Comparison of ENCODE assay signal across 8 mouse cellular contexts in genomic region chr15:103167042-103167615, GRCm38 (mm10). TPM values are rescaled to one million over a fixed set of nuclear protein-coding genes. Genes with fewer than 3 reads are reported as not detected.
A peak's percentile ranks its signal among the peaks of the same experiment; 100 is the strongest.
DNase-seq lines count a peak whose midpoint lies in the region; ATAC-seq lines count a peak whose summit lies in the region.

TSS of gene Smug1 (minus strand) at chr15:103167092.

- H3K9ac ChIP-seq in lung, embryonic 16.5 days (ENCODE audit: low read length): no peak within 1 kb of the TSS
- H3K9ac ChIP-seq in forebrain, embryonic 11.5 days (ENCODE audit: low read length): no peak within 1 kb of the TSS
- peak within 1 kb of the TSS; percentile 74 for H3K9ac ChIP-seq in hindbrain, embryonic 13.5 days
- H3K9ac ChIP-seq in midbrain, embryonic 15.5 days: no peak within 1 kb of the TSS

- WGBS in lung, embryonic 16.5 days: 30% methylated on average over 6 of the region's 6 CpGs
- 25% methylated on average over 6 of the region's 6 CpGs for WGBS in forebrain, embryonic 11.5 days
- WGBS in hindbrain, embryonic 13.5 days: 35% methylated on average over 6 of the region's 6 CpGs
- WGBS in midbrain, embryonic 15.5 days: 31% methylated on average over 6 of the region's 6 CpGs

- H3K36me3 ChIP-seq in lung, embryonic 16.5 days (ENCODE audit: control insufficient read depth, insufficient read depth, low read length): no peaks in the 10 kb centered on the region
- no peaks in the 10 kb centered on the region for H3K36me3 ChIP-seq in forebrain, embryonic 11.5 days (ENCODE audit: control insufficient read depth, insufficient read depth, low read length)
- H3K36me3 ChIP-seq in hindbrain, embryonic 13.5 days: no peaks in the 10 kb centered on the region
- H3K36me3 ChIP-seq in midbrain, embryonic 15.5 days (replicated peaks): no peaks in the 10 kb centered on the region

- no peak within 1 kb of the TSS for H3K4me3 ChIP-seq in lung, embryonic 16.5 days (ENCODE audit: low read length)
- no peak within 1 kb of the TSS for H3K4me3 ChIP-seq in forebrain, embryonic 11.5 days (ENCODE audit: low read depth, low read length)
- H3K4me3 ChIP-seq in hindbrain, embryonic 13.5 days: peak within 1 kb of the TSS; percentile 27
- H3K4me3 ChIP-seq in midbrain, embryonic 15.5 days: no peak within 1 kb of the TSS

- H3K4me2 ChIP-seq in lung, embryonic 16.5 days (ENCODE audit: low read depth, low read length): no peak within 1 kb of the TSS
- no peak within 1 kb of the TSS for H3K4me2 ChIP-seq in forebrain, embryonic 11.5 days (ENCODE audit: low read depth, low read length, severe bottlenecking)
- H3K4me2 ChIP-seq in hindbrain, embryonic 13.5 days: peak within 1 kb of the TSS; percentile 90
- H3K4me2 ChIP-seq in midbrain, embryonic 15.5 days: no peak within 1 kb of the TSS

- H3K4me1 ChIP-seq in lung, embryonic 16.5 days (replicated peaks; ENCODE audit: control insufficient read depth, insufficient read depth, low read length): peaks cover 22% of the 10 kb centered on the region
- H3K4me1 ChIP-seq in forebrain, embryonic 11.5 days (replicated peaks; ENCODE audit: control insufficient read depth, insufficient read depth, low read length): peaks cover 16% of the 10 kb centered on the region
- H3K4me1 ChIP-seq in hindbrain, embryonic 13.5 days (replicated peaks): peaks cover 95% of the 10 kb centered on the region
- peaks cover 43% of the 10 kb centered on the region for H3K4me1 ChIP-seq in midbrain, embryonic 15.5 days

- H3K27ac ChIP-seq in lung, embryonic 16.5 days (ENCODE audit: low read length): no peak within 1 kb of the TSS
- no peak within 1 kb of the TSS for H3K27ac ChIP-seq in forebrain, embryonic 11.5 days (ENCODE audit: low read depth, low read length)
- peak within 1 kb of the TSS; percentile 89 for H3K27ac ChIP-seq in hindbrain, embryonic 13.5 days
- H3K27ac ChIP-seq in midbrain, embryonic 15.5 days: no peak within 1 kb of the TSS

- peaks cover 60% of the 10 kb centered on the region for H3K27me3 ChIP-seq in lung, embryonic 16.5 days (ENCODE audit: control insufficient read depth, insufficient read depth, low read depth, low read length)
- peaks cover 61% of the 10 kb centered on the region for H3K27me3 ChIP-seq in forebrain, embryonic 11.5 days (ENCODE audit: control insufficient read depth, insufficient read depth, low read length)
- peaks cover 62% of the 10 kb centered on the region for H3K27me3 ChIP-seq in hindbrain, embryonic 13.5 days
- H3K27me3 ChIP-seq in midbrain, embryonic 15.5 days (replicated peaks): peaks cover 51% of the 10 kb centered on the region

- no peak for DNase-seq in lung, postnatal 10 days
- no peak for DNase-seq in forebrain, embryonic 11.5 days (ENCODE audit: low spot score)
- DNase-seq in spleen, postnatal 10 days (ENCODE audit: low spot score in 2 of 2): no peak

- ATAC-seq in lung, embryonic 16.5 days (ENCODE audit: low read depth): no peak
- ATAC-seq in forebrain, embryonic 11.5 days (replicated peaks; ENCODE audit: low FRiP score): no peak
- ATAC-seq in hindbrain, embryonic 13.5 days (ENCODE audit: low FRiP score): no peak
- no peak for ATAC-seq in midbrain, embryonic 15.5 days (replicated peaks)
- ATAC-seq in megakaryocyte progenitor cell, adult 5-6 weeks (replicated peaks; ENCODE audit: poor library complexity): no peak
- no peak for ATAC-seq in cerebellum, adult (ENCODE audit: insufficient number of reproducible peaks, low FRiP score, low TSS enrichment)

- no peaks in the 10 kb centered on the region for H3K9me3 ChIP-seq in lung, embryonic 16.5 days (ENCODE audit: control insufficient read depth, low read length)
- H3K9me3 ChIP-seq in forebrain, embryonic 11.5 days (ENCODE audit: control insufficient read depth, low read length): no peaks in the 10 kb centered on the region
- no peaks in the 10 kb centered on the region for H3K9me3 ChIP-seq in hindbrain, embryonic 13.5 days
- no peaks in the 10 kb centered on the region for H3K9me3 ChIP-seq in midbrain, embryonic 15.5 days

RNA-seq across cellular contexts. Expression of gene Smug1, which starts in this region (rescaled TPM):
- polyA plus RNA-seq in lung, embryonic 16.5 days (2015; fragmentation: Nextera tagmentation; extraction: Ambion mirVana): 17.4 and 20.7 TPM in 2 replicates
- 20.5 and 23.3 TPM in 2 replicates for polyA plus RNA-seq in forebrain, embryonic 11.5 days (2014; fragmentation: Nextera tagmentation; extraction: Ambion mirVana)
- 40.7 and 41.2 TPM in 2 replicates for polyA plus RNA-seq in hindbrain, embryonic 13.5 days (2015; fragmentation: Nextera tagmentation; extraction: Ambion mirVana)
- polyA plus RNA-seq in midbrain, embryonic 15.5 days (2015; fragmentation: Nextera tagmentation; extraction: Ambion mirVana): 23.4 and 24.2 TPM in 2 replicates
- total RNA-seq in megakaryocyte progenitor cell, adult 5-6 weeks (2015): 2.1 and 4.5 TPM in 2 replicates
- total RNA-seq in megakaryocyte progenitor cell, adult 5-6 weeks (2017): 3.8 and 4.2 TPM in 2 replicates
